Mouse (Mus musculus): ENCODE measurements around the gene Arl8b. TPM values are rescaled to one million over a fixed set of nuclear protein-coding genes. Genes with fewer than 3 reads are reported as not detected.

Arl8b gene
- polyA plus RNA-seq, 1 experiment = 0.47 TPM

- Histone ChIP-seq H3K27me3 (ENCODE audit: control insufficient read depth) (no peaks in the 10 kb centered on the region), H3K4me1 (ENCODE audit: control insufficient read depth) (no peaks in the 10 kb centered on the region), H3K36me3 (ENCODE audit: control insufficient read depth) (no peaks in the 10 kb centered on the region), H3K9me3 (ENCODE audit: control insufficient read depth, low read length) (no peaks in the 10 kb centered on the region), H3K4me3 (replicated peaks) (no peak overlapping the region)
- no peak for TF ChIP-seq TAL1 (IDR thresholded peaks at IDR 0.05; ENCODE audit: low read length)
- TF ChIP-seq GATA1 (IDR thresholded peaks at IDR 0.05; ENCODE audit: low read length) = no peak
Measured at GRCm38 (mm10) chr6:108755936-108756335, 27.0 kb upstream of the Arl8b start.

GRCm38 (mm10) chr6:108758997-108759697, 23.8 kb upstream of the Arl8b start:
- Histone ChIP-seq H3K36me3 (ENCODE audit: control insufficient read depth) (no peaks in the 10 kb centered on the region), H3K9me3 (ENCODE audit: control insufficient read depth, low read length) (no peaks in the 10 kb centered on the region), H3K4me3 (replicated peaks) (no peak overlapping the region), H3K4me1 (ENCODE audit: control insufficient read depth) (no peaks in the 10 kb centered on the region), H3K27me3 (ENCODE audit: control insufficient read depth) (no peaks in the 10 kb centered on the region)
- no peak for TF ChIP-seq GATA1 (IDR thresholded peaks at IDR 0.05; ENCODE audit: low read length)
- TF ChIP-seq TAL1 (IDR thresholded peaks at IDR 0.05; ENCODE audit: low read length) = no peak

GRCm38 (mm10) chr6:108759698-108760039, 23.2 kb upstream of the Arl8b start:
- H3K27me3 ChIP-seq (ENCODE audit: control insufficient read depth) = no peaks in the 10 kb centered on the region
- no peaks in the 10 kb centered on the region for H3K36me3 ChIP-seq (ENCODE audit: control insufficient read depth)
- H3K4me3 ChIP-seq (replicated peaks) = no peak overlapping the region
- TF ChIP-seq GATA1 (IDR thresholded peaks at IDR 0.05; ENCODE audit: low read length) (no peak), TAL1 (IDR thresholded peaks at IDR 0.05; ENCODE audit: low read length) (no peak)
- H3K4me1 ChIP-seq (ENCODE audit: control insufficient read depth) = no peaks in the 10 kb centered on the region
- H3K9me3 ChIP-seq (ENCODE audit: control insufficient read depth, low read length) = no peaks in the 10 kb centered on the region

GRCm38 (mm10) chr6:108770880-108771279, 12.0 kb upstream of the Arl8b start:
- Histone ChIP-seq H3K36me3 (ENCODE audit: control insufficient read depth) (no peaks in the 10 kb centered on the region), H3K9me3 (ENCODE audit: control insufficient read depth, low read length) (no peaks in the 10 kb centered on the region), H3K4me1 (ENCODE audit: control insufficient read depth) (no peaks in the 10 kb centered on the region), H3K4me3 (replicated peaks) (no peak overlapping the region), H3K27me3 (ENCODE audit: control insufficient read depth) (no peaks in the 10 kb centered on the region)
- TF ChIP-seq TAL1 (IDR thresholded peaks at IDR 0.05; ENCODE audit: low read length) (no peak), GATA1 (IDR thresholded peaks at IDR 0.05; ENCODE audit: low read length) (no peak)

GRCm38 (mm10) chr6:108772913-108773312, 10.0 kb upstream of the Arl8b start:
- no peaks in the 10 kb centered on the region for H3K36me3 ChIP-seq (ENCODE audit: control insufficient read depth)
- H3K27me3 ChIP-seq (ENCODE audit: control insufficient read depth) = no peaks in the 10 kb centered on the region
- TF ChIP-seq GATA1 (IDR thresholded peaks at IDR 0.05; ENCODE audit: low read length) (no peak), TAL1 (IDR thresholded peaks at IDR 0.05; ENCODE audit: low read length) (no peak)
- H3K9me3 ChIP-seq (ENCODE audit: control insufficient read depth, low read length) = no peaks in the 10 kb centered on the region
- H3K4me1 ChIP-seq (ENCODE audit: control insufficient read depth) = peaks cover 10% of the 10 kb centered on the region
- no peak overlapping the region for H3K4me3 ChIP-seq (replicated peaks)

- H3K27me3 ChIP-seq (ENCODE audit: control insufficient read depth) = no peaks in the 10 kb centered on the region
- no peak overlapping the region for H3K4me3 ChIP-seq (replicated peaks)
- no peaks in the 10 kb centered on the region for H3K36me3 ChIP-seq (ENCODE audit: control insufficient read depth)
- H3K4me1 ChIP-seq (ENCODE audit: control insufficient read depth) = peaks cover 15% of the 10 kb centered on the region
- TF ChIP-seq TAL1 (IDR thresholded peaks at IDR 0.05; ENCODE audit: low read length) (no peak), GATA1 (IDR thresholded peaks at IDR 0.05; ENCODE audit: low read length) (no peak)
- no peaks in the 10 kb centered on the region for H3K9me3 ChIP-seq (ENCODE audit: control insufficient read depth, low read length)
Measured at GRCm38 (mm10) chr6:108773480-108773879, 9.4 kb upstream of the Arl8b start.

- H3K27me3 ChIP-seq (ENCODE audit: control insufficient read depth) = no peaks in the 10 kb centered on the region
Measured at GRCm38 (mm10) chr6:108776274-108776673, 6.6 kb upstream of the Arl8b start.

GRCm38 (mm10) chr6:108777560-108778287, 5.2 kb upstream of the Arl8b start:
- H3K4me1 ChIP-seq (ENCODE audit: control insufficient read depth) = peaks cover 19% of the 10 kb centered on the region
- H3K9me3 ChIP-seq (ENCODE audit: control insufficient read depth, low read length) = no peaks in the 10 kb centered on the region
- TF ChIP-seq GATA1 (IDR thresholded peaks at IDR 0.05; ENCODE audit: low read length) (no peak), TAL1 (IDR thresholded peaks at IDR 0.05; ENCODE audit: low read length) (no peak)
- H3K36me3 ChIP-seq (ENCODE audit: control insufficient read depth) = no peaks in the 10 kb centered on the region
- H3K4me3 ChIP-seq (replicated peaks) = no peak overlapping the region
- no peaks in the 10 kb centered on the region for H3K27me3 ChIP-seq (ENCODE audit: control insufficient read depth)

More at GRCm38 (mm10) chr6:108776274-108776673, 6.6 kb upstream of the Arl8b start:
- Histone ChIP-seq H3K4me3 (replicated peaks) (no peak overlapping the region), H3K4me1 (ENCODE audit: control insufficient read depth) (peaks cover 16% of the 10 kb centered on the region), H3K36me3 (ENCODE audit: control insufficient read depth) (no peaks in the 10 kb centered on the region), H3K9me3 (ENCODE audit: control insufficient read depth, low read length) (no peaks in the 10 kb centered on the region)
- TF ChIP-seq TAL1 (IDR thresholded peaks at IDR 0.05; ENCODE audit: low read length) (no peak), GATA1 (IDR thresholded peaks at IDR 0.05; ENCODE audit: low read length) (no peak)

- H3K4me3 ChIP-seq (replicated peaks) = no peak overlapping the region
- H3K4me1 ChIP-seq (ENCODE audit: control insufficient read depth) = peaks cover 23% of the 10 kb centered on the region
- H3K36me3 ChIP-seq (ENCODE audit: control insufficient read depth) = no peaks in the 10 kb centered on the region
- no peak for TF ChIP-seq TAL1 (IDR thresholded peaks at IDR 0.05; ENCODE audit: low read length)
- no peaks in the 10 kb centered on the region for H3K27me3 ChIP-seq (ENCODE audit: control insufficient read depth)
- H3K9me3 ChIP-seq (ENCODE audit: control insufficient read depth, low read length) = no peaks in the 10 kb centered on the region
Measured at GRCm38 (mm10) chr6:108778399-108778798, 4.5 kb upstream of the Arl8b start.
